Mouse (Mus musculus): ENCODE measurements at regions not wholly inside any gene's neighbourhood (a gene's known extent, or its start where the extent isn't known, plus 50 kb on each side); places are given as distances from the start of the nearest gene placed in this dataset.

DNA sequence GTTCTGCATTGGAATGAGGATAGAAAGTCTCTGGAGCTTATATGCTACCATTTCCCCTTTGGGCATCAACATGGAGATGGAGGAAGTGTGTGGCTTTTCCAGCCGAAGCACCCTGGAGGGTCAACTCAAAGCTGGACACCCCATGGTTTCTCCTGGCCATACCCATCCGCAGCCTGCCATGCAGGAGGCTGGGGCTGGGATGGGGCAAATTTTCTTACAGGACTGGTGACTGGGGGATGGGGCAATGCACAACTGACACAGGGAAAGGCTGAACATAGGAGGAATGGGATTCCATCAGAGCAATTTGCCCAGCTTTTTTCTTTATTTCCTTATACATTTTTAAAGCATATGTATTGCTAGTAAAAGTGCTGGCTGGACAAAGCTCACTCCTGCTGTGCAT is 414.4 kb upstream of the Camk1g start:
- Histone ChIP-seq H3K9ac (ENCODE audit: low read depth, low read length) (no peak overlapping the region), H3K4me1 (replicated peaks; ENCODE audit: control insufficient read depth, insufficient read depth, low read length) (no peaks in the 10 kb centered on the region), H3K36me3 (ENCODE audit: control insufficient read depth, insufficient read depth) (no peaks in the 10 kb centered on the region), H3K9me3 (ENCODE audit: control insufficient read depth) (no peaks in the 10 kb centered on the region), H3K27me3 (replicated peaks; ENCODE audit: control insufficient read depth, insufficient read depth, low read length) (no peaks in the 10 kb centered on the region), H3K4me3 (ENCODE audit: low read depth, low read length) (no peak overlapping the region), H3K4me2 (replicated peaks; ENCODE audit: low read depth) (no peak overlapping the region), H3K27ac (ENCODE audit: low read depth, low read length) (no peak overlapping the region)
- TF ChIP-seq CTCF (IDR thresholded peaks at IDR 0.05; ENCODE audit: low read depth): no peak
- ATAC-seq: no peak
- WGBS: 91% methylated on average over 2 of the region's 2 CpGs

DNA sequence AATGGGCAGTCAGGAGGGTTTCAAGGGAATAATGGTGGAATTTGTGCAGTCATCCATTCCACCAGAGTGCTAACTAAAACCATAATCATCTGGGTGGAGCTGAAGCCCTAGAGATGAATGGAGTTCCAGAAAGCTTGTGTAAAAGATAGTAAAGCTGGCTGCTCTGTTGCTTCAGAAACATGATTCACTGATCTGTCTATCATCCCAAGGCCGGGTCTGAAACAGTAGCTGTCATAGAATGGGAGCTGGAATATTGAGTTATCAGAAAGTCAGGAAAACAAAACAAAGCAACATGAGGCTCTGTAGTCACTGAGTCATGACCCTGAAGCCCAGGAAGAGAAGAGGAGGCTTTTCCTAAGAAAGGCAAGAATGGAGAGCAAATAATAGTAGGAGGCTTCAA is 408.1 kb upstream of the Camk1g start:
- H3K27me3 ChIP-seq (replicated peaks; ENCODE audit: control insufficient read depth, insufficient read depth, low read length): no peaks in the 10 kb centered on the region
- no peaks in the 10 kb centered on the region for H3K36me3 ChIP-seq (ENCODE audit: control insufficient read depth, insufficient read depth)
- H3K4me1 ChIP-seq (replicated peaks; ENCODE audit: control insufficient read depth, insufficient read depth, low read length): no peaks in the 10 kb centered on the region
- no peak overlapping the region for H3K9ac ChIP-seq (ENCODE audit: low read depth, low read length)
- H3K9me3 ChIP-seq (ENCODE audit: control insufficient read depth): no peaks in the 10 kb centered on the region
- no peak overlapping the region for H3K27ac ChIP-seq (ENCODE audit: low read depth, low read length)
- TF ChIP-seq CTCF (IDR thresholded peaks at IDR 0.05; ENCODE audit: low read depth): no peak
- H3K4me3 ChIP-seq (ENCODE audit: low read depth, low read length): no peak overlapping the region
- no peak for ATAC-seq
- 76% methylated on average over 1 of the region's 1 CpGs for WGBS
- no peak overlapping the region for H3K4me2 ChIP-seq (replicated peaks; ENCODE audit: low read depth)

GRCm38 (mm10) chr1:193769546-193769945 is 399.4 kb upstream of the Camk1g start:
- H3K4me1 ChIP-seq (replicated peaks; ENCODE audit: control insufficient read depth, insufficient read depth, low read length): no peaks in the 10 kb centered on the region
- no peak overlapping the region for H3K9ac ChIP-seq (ENCODE audit: low read depth, low read length)
- TF ChIP-seq CTCF (IDR thresholded peaks at IDR 0.05; ENCODE audit: low read depth): no peak
- no peaks in the 10 kb centered on the region for H3K36me3 ChIP-seq (ENCODE audit: control insufficient read depth, insufficient read depth)
- H3K27me3 ChIP-seq (replicated peaks; ENCODE audit: control insufficient read depth, insufficient read depth, low read length): no peaks in the 10 kb centered on the region
- ATAC-seq: no peak
- H3K27ac ChIP-seq (ENCODE audit: low read depth, low read length): no peak overlapping the region
- WGBS: 69% methylated on average over 4 of the region's 4 CpGs
- H3K9me3 ChIP-seq (ENCODE audit: control insufficient read depth): no peaks in the 10 kb centered on the region
- no peak overlapping the region for H3K4me2 ChIP-seq (replicated peaks; ENCODE audit: low read depth)
- no peak overlapping the region for H3K4me3 ChIP-seq (ENCODE audit: low read depth, low read length)

- TF ChIP-seq CTCF (IDR thresholded peaks at IDR 0.05; ENCODE audit: low read depth): no peak
- H3K4me1 ChIP-seq (replicated peaks; ENCODE audit: control insufficient read depth, insufficient read depth, low read length): no peaks in the 10 kb centered on the region
- no peak overlapping the region for H3K4me2 ChIP-seq (replicated peaks; ENCODE audit: low read depth)
- no peak overlapping the region for H3K4me3 ChIP-seq (ENCODE audit: low read depth, low read length)
- H3K9me3 ChIP-seq (ENCODE audit: control insufficient read depth): no peaks in the 10 kb centered on the region
- no peak for ATAC-seq
- H3K27ac ChIP-seq (ENCODE audit: low read depth, low read length): no peak overlapping the region
- H3K27me3 ChIP-seq (replicated peaks; ENCODE audit: control insufficient read depth, insufficient read depth, low read length): no peaks in the 10 kb centered on the region
- no peaks in the 10 kb centered on the region for H3K36me3 ChIP-seq (ENCODE audit: control insufficient read depth, insufficient read depth)
- H3K9ac ChIP-seq (ENCODE audit: low read depth, low read length): no peak overlapping the region
These were observed 394.0 kb upstream of the Camk1g start for GRCm38 (mm10) chr1:193764103-193764502.

GRCm38 (mm10) chr1:193751819-193752251 is 381.7 kb upstream of the Camk1g start:
- Histone ChIP-seq H3K4me1 (replicated peaks; ENCODE audit: control insufficient read depth, insufficient read depth, low read length) (no peaks in the 10 kb centered on the region), H3K9ac (ENCODE audit: low read depth, low read length) (no peak overlapping the region), H3K27ac (ENCODE audit: low read depth, low read length) (no peak overlapping the region), H3K4me2 (replicated peaks; ENCODE audit: low read depth) (no peak overlapping the region), H3K4me3 (ENCODE audit: low read depth, low read length) (no peak overlapping the region), H3K9me3 (ENCODE audit: control insufficient read depth) (no peaks in the 10 kb centered on the region), H3K27me3 (replicated peaks; ENCODE audit: control insufficient read depth, insufficient read depth, low read length) (no peaks in the 10 kb centered on the region), H3K36me3 (ENCODE audit: control insufficient read depth, insufficient read depth) (no peaks in the 10 kb centered on the region)
- no peak for ATAC-seq
- WGBS: 37% methylated on average over 4 of the region's 4 CpGs
- TF ChIP-seq CTCF (IDR thresholded peaks at IDR 0.05; ENCODE audit: low read depth): no peak

DNA sequence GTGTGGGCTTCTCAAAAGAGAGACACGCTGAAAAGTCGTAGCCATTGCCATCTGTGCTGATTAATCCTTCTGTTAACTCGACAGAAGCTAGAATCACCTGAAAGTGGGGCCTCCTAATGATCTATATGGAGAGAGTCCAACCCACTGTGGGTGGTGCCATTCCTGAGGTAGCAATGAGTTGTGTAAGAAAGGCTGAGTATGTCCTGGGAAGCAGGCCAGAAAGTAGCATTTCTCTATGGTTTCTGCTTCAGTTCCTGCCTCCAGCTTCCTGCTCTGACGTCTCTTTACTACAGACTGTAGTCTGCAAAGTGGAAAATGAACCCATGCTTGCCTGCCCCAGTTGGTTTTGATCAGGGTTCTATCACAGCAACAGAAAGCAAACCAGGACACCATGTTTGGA is 380.8 kb upstream of the Camk1g start:
- no peaks in the 10 kb centered on the region for H3K9me3 ChIP-seq (ENCODE audit: control insufficient read depth)
- H3K27me3 ChIP-seq (replicated peaks; ENCODE audit: control insufficient read depth, insufficient read depth, low read length): no peaks in the 10 kb centered on the region
- no peaks in the 10 kb centered on the region for H3K36me3 ChIP-seq (ENCODE audit: control insufficient read depth, insufficient read depth)
- H3K27ac ChIP-seq (ENCODE audit: low read depth, low read length): no peak overlapping the region
- WGBS: 60% methylated on average over 4 of the region's 4 CpGs
- ATAC-seq: no peak
- no peak for TF ChIP-seq CTCF (IDR thresholded peaks at IDR 0.05; ENCODE audit: low read depth)
- no peak overlapping the region for H3K9ac ChIP-seq (ENCODE audit: low read depth, low read length)
- H3K4me2 ChIP-seq (replicated peaks; ENCODE audit: low read depth): no peak overlapping the region
- no peak overlapping the region for H3K4me3 ChIP-seq (ENCODE audit: low read depth, low read length)
- H3K4me1 ChIP-seq (replicated peaks; ENCODE audit: control insufficient read depth, insufficient read depth, low read length): no peaks in the 10 kb centered on the region

GRCm38 (mm10) chr1:193747426-193747960 is 377.4 kb upstream of the Camk1g start:
- no peak overlapping the region for H3K4me3 ChIP-seq (ENCODE audit: low read depth, low read length)
- 80% methylated on average over 6 of the region's 6 CpGs for WGBS
- H3K4me2 ChIP-seq (replicated peaks; ENCODE audit: low read depth): no peak overlapping the region
- no peak for TF ChIP-seq CTCF (IDR thresholded peaks at IDR 0.05; ENCODE audit: low read depth)
- no peak overlapping the region for H3K9ac ChIP-seq (ENCODE audit: low read depth, low read length)
- H3K27me3 ChIP-seq (replicated peaks; ENCODE audit: control insufficient read depth, insufficient read depth, low read length): no peaks in the 10 kb centered on the region
- no peaks in the 10 kb centered on the region for H3K4me1 ChIP-seq (replicated peaks; ENCODE audit: control insufficient read depth, insufficient read depth, low read length)
- no peaks in the 10 kb centered on the region for H3K36me3 ChIP-seq (ENCODE audit: control insufficient read depth, insufficient read depth)
- no peaks in the 10 kb centered on the region for H3K9me3 ChIP-seq (ENCODE audit: control insufficient read depth)
- no peak overlapping the region for H3K27ac ChIP-seq (ENCODE audit: low read depth, low read length)
- ATAC-seq: no peak

Data from intestine, postnatal 0 days (tissue).